Mouse (Mus musculus) hindbrain, embryonic 10.5 days (tissue): ENCODE data around the gene Fdxr. TPM values are rescaled to one million over a fixed set of nuclear protein-coding genes. Genes with fewer than 3 reads are reported as not detected.

Experiments used
- DNase-seq: peaks from one replicate; pipeline ENCODE4 v3.0.0-alpha.2; 2017; ENCODE audit warnings: low spot score
- H3K27ac ChIP-seq: fragments of 300-500 bp; sonication (generic); 2 replicates; pipeline ENCODE4 v1.5.1; 2016; ENCODE audit warnings: mild to moderate bottlenecking, moderate library complexity
- H3K27me3 ChIP-seq: fragments of 300-500 bp; sonication (generic); 2 replicates; pipeline ENCODE4 v1.6.1; 2016; ENCODE audit warnings: mild to moderate bottlenecking; ENCODE audit not compliant: poor library complexity, insufficient read depth, severe bottlenecking
- H3K36me3 ChIP-seq: fragments of 300-500 bp; sonication (generic); 2 replicates; pipeline ENCODE4 v1.6.1; 2016; ENCODE audit warnings: mild to moderate bottlenecking, moderate library complexity
- H3K4me1 ChIP-seq: fragments of 300-500 bp; sonication (generic); replicated peaks from 2 replicates; pipeline ENCODE4 v1.6.1; 2016; ENCODE audit warnings: mild to moderate bottlenecking
- H3K4me3 ChIP-seq: fragments of 300-500 bp; sonication (generic); 2 replicates; pipeline ENCODE4 v1.5.1; 2016; ENCODE audit warnings: mild to moderate bottlenecking, moderate library complexity
- H3K9me3 ChIP-seq: fragments of 300-500 bp; sonication (generic); 2 replicates; pipeline ENCODE4 v1.6.1; 2016; ENCODE audit warnings: mild to moderate bottlenecking, moderate library complexity
- WGBS: fragments of 180-500 bp; shearing (Covaris S2); methylation state at CpG from one replicate; pipeline ENCODE4 v1.1.7; 2016; 5-methylcytosine and 5-hydroxymethylcytosine counted together
- polyA plus RNA-seq: library from polyadenylated mRNA; unstranded; fragments of >200 nt; fragmentation: Nextera tagmentation; extraction: Ambion mirVana; gene quantifications from 2 replicates; pipeline ENCODE4 v1.2.1, GENCODE M21; 2016

Gene Fdxr
- polyA plus RNA-seq, 1 experiment from 2014 or later: 17.7 TPM

DNA sequence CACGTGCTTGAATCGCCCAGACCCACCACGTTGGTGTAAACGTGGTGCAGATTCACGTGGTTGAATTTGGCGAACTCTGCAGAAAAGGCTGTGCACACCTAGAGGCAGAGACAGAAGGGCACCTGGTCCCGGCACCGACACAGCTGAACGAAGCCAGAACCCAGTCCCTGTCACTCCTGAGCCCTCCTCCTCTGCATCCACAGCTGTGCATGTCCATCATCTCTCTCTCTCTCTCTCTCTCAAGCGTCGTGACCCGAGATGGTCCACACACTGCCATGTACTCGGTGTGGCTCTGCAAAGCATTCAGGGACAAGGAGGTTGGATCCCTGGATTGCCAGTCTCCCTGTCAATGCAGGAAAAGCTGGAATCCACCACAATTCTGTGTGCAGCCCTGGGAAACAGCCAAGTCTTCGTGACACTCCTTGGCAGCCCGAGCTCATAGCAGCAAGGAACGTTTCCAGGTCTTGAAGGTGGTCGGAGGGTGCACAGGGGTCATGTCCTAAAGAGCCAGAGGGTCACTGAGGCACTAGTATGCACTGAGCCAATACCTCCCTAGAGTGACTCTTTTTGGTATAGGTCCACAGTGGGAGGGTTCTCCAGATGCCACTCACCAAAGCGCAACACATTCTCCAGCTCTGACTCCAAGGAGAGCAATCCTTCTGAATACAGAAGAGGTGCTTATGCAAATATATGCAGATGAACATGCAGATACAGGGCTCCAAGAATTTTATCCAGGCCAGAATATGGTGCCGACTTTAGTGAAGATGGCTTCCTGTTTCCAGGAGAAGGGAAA is 9.5 kb upstream of the Fdxr start:
- DNase-seq: no peak
- no peak overlapping the region for H3K27ac ChIP-seq
- 83% methylated on average over 19 of the region's 19 CpGs for WGBS

DNA sequence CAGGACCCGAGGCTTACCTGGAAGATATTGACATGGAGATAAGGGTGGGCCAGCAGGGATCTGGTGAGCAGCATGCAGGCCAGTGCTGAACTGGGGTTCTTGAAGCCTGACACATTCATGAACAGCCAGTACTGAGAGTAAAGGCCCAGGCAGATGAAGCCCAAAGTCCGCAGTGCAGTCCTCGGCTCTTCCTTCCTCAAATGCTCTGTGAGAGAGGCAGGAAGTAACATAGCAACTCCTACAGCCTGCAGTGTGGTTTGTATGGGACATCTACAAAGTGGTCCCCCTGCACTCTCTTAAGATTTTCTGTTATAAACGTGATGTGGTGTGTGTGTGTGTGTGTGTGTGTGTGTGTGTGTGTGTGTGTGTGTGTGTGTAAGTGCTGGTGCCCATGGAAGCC is 8.4 kb upstream of the Fdxr start:
- no peak for DNase-seq

More for the DNA sequence above, 9.5 kb upstream of the Fdxr start:
- Histone ChIP-seq H3K4me3 (no peak overlapping the region), H3K27me3 (no peaks in the 10 kb centered on the region), H3K9me3 (no peaks in the 10 kb centered on the region), H3K36me3 (no peaks in the 10 kb centered on the region), H3K4me1 (peaks cover 7% of the 10 kb centered on the region; the same call in 1 of the 2 replicates)

DNA sequence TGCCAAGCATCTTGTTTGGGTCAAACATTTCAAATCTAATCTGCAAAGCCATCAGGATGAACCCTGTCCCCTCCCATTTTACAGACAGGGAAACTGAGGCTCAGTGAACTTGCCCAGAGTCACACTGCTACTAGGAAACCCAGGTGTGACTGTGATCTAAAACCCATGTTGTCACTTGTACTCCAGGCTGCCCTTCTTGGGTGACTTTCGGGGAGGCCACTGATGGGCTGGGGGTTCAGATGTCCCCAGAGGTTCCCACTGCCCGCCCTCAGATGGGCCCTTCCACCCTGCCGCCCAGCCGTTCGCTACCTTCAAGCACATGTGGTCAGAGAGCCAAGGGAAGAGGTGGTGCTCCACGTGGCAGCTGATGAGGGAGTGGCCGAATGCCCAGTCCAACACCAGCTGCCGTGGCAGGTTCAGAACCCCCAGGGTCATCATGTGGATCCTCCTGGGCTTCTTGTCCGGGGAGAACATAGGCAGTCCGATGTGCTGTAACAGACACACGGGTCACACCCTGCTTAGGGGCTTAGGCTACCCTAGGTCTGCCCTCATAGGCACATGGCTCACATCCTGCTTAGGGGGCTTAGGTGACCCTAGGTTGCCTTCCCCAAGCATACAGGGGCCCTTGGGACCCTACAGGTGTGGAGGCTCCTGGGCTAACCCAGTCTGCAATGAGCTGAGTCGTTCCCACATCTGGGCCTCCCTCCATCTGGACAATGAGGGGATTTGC is 7.2 kb upstream of the Fdxr start:
- 86% methylated on average over 12 of the region's 12 CpGs for WGBS
- DNase-seq: no peak
- Histone ChIP-seq H3K36me3 (no peaks in the 10 kb centered on the region), H3K4me1 (peaks cover 5% of the 10 kb centered on the region; the same call in 1 of the 2 replicates), H3K4me3 (no peak overlapping the region), H3K27ac (no peak overlapping the region), H3K27me3 (no peaks in the 10 kb centered on the region), H3K9me3 (no peaks in the 10 kb centered on the region)

More for the DNA sequence above, 8.4 kb upstream of the Fdxr start:
- Histone ChIP-seq H3K4me3 (no peak overlapping the region), H3K4me1 (peaks cover 5% of the 10 kb centered on the region; the same call in 1 of the 2 replicates), H3K27me3 (no peaks in the 10 kb centered on the region), H3K36me3 (no peaks in the 10 kb centered on the region), H3K9me3 (no peaks in the 10 kb centered on the region), H3K27ac (no peak overlapping the region)
- 74% methylated on average over 4 of the region's 4 CpGs for WGBS

DNA sequence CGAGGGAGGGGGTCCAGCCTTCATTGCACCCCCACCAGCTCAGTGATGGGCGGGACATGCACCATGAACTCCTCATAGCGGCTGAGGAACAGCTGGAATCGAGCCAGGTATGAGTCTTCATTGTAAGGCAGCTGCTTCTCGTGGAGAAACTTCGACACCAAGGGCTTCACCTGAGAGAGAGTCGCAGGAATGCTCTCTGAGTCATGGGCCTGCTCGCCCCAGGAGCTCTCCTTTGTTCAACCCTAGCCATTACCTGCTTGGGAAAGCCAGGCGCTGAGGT is 6.6 kb upstream of the Fdxr start:
- Histone ChIP-seq H3K4me3 (no peak overlapping the region), H3K27me3 (no peaks in the 10 kb centered on the region), H3K4me1 (peaks cover 5% of the 10 kb centered on the region; the same call in 1 of the 2 replicates), H3K27ac (no peak overlapping the region), H3K36me3 (no peaks in the 10 kb centered on the region), H3K9me3 (no peaks in the 10 kb centered on the region)
- DNase-seq: no peak
- 76% methylated on average over 9 of the region's 9 CpGs for WGBS

DNA sequence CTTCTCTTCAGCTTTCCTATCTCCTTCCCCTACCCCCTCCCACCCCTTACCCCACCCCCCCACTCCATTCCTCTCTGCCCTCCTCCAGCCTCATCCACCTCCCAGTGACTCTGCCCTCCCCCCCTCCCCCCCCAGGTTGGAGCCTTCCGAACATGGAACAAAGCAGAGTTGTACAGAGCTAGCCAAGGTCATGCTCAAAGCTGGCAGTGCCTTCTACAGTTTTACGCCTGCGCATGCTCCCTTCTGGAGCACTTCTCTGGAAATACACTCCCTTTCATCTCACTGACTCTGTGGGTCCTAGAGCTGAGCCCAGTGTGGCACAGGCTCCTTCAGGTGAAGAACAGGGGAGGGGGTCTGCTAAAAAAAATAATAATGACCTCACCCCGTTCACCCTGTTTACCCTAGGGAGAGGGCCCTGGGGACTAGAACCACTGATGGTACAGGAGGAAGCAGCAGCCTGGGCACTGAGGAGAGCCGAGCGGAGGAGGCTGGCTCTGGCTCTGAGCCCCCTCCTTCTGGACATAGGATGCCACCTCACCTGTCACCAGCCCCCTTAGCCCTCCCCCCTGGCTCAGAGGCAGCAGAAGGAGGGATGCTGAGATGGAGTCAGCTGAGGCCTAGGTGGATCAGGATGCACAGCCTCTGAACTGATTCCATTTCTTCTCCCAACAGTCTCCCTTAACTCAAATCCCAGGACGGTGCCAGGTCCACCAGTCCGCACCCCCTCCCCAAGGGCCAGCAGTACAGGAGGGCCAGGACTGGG is 6.1 kb upstream of the Fdxr start:
- H3K27ac ChIP-seq: no peak overlapping the region
- no peak overlapping the region for H3K4me3 ChIP-seq
- 84% methylated on average over 8 of the region's 8 CpGs for WGBS
- DNase-seq: no peak
- no peaks in the 10 kb centered on the region for H3K36me3 ChIP-seq
- no peaks in the 10 kb centered on the region for H3K27me3 ChIP-seq
- H3K9me3 ChIP-seq: no peaks in the 10 kb centered on the region
- H3K4me1 ChIP-seq: peaks cover 7% of the 10 kb centered on the region

DNA sequence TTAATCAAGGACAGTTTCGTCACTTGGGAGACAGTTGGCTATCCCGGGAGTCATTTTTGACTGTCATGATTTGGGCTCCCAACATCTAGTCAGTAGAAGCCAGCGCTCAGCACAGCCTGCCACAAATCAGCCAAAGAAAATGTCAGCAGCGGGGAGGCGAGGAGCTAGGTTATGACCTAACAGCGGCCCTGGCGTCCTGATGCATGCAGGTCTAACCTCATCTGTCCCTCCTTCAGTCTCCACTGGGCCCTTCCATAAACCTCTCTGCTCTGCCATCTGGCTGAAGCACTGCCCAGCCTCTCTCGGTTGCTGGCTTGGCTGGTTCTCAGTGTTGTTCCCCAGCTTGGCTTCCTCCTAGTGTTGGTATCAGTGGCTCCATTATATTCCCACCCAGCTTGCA is 5.4 kb upstream of the Fdxr start:
- WGBS: 73% methylated on average over 8 of the region's 8 CpGs
- H3K27me3 ChIP-seq: no peaks in the 10 kb centered on the region
- H3K4me1 ChIP-seq: peaks cover 11% of the 10 kb centered on the region
- DNase-seq: no peak
- no peaks in the 10 kb centered on the region for H3K36me3 ChIP-seq
- no peaks in the 10 kb centered on the region for H3K9me3 ChIP-seq
- H3K27ac ChIP-seq: no peak overlapping the region
- H3K4me3 ChIP-seq: no peak overlapping the region

DNA sequence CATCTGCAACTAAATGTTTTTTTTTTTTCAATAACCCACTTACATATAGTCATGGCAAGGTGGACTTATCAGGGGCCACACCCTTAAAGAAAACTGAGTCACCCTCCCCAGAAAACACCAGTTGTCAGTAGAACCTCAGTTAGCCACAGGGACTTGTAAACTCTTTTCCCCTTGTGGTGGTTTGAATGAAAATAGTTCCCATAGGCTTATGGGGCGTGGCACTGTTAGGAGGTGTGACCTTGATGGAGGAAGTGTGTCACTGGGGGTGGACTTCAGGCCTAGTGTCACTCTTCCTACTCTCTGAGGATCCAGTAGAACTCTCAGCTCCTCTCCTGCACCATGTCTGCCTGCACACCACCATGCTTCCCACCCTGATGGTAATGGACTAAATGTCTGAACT is 2.9 kb upstream of the Fdxr start:
- Histone ChIP-seq H3K4me3 (no peak overlapping the region), H3K36me3 (no peaks in the 10 kb centered on the region), H3K4me1 (peaks cover 31% of the 10 kb centered on the region), H3K9me3 (no peaks in the 10 kb centered on the region), H3K27me3 (no peaks in the 10 kb centered on the region), H3K27ac (no peak overlapping the region)
- no peak for DNase-seq
- 70% methylated on average over 1 of the region's 1 CpGs for WGBS

DNA sequence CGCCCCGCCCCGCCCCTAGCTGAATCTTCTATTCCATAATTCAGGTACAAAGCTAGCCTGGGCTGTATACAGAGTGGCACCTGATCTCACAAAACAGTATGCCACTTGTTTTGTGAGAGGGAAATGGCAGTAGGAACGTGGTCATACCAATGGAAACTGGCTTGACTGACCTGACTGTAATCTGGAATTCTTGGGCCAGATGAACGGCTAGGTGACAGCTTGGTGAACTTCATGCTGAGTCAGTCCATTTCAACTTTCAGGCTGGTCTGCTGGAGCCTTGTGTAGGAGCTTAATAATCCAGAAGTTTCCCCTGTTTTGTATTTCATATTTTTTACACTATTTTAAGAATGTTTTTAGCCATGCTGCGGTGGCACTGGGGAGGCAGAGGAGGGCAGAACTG is 1.3 kb upstream of the Fdxr start:
- DNase-seq: no peak
- Histone ChIP-seq H3K4me1 (peaks cover 41% of the 10 kb centered on the region), H3K36me3 (no peaks in the 10 kb centered on the region), H3K27me3 (no peaks in the 10 kb centered on the region), H3K9me3 (no peaks in the 10 kb centered on the region), H3K4me3 (peak overlapping the region; percentile 79), H3K27ac (no peak overlapping the region)
- WGBS: 79% methylated on average over 6 of the region's 6 CpGs

DNA sequence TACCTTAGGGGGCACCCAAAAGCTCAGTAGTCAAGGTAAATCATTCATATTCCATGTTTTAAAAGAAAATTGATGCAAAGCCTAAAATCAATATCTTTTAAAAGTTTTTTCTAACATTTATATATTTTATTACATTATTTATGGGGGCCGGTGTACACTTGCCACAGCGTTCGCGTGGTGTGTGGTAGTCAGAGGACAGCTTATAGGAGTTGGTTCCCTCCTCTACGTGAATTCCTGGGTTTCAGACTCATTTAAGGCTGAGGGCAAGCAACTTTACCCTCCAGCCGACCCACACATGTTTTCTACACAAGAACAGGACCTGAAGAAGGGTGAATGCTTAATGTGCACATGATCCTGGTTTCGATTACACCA is 740 bp upstream of the Fdxr start:
- no peak for DNase-seq
- no peaks in the 10 kb centered on the region for H3K36me3 ChIP-seq
- no peaks in the 10 kb centered on the region for H3K9me3 ChIP-seq
- peak overlapping the region; percentile 94 for H3K27ac ChIP-seq
- no peaks in the 10 kb centered on the region for H3K27me3 ChIP-seq
- peak overlapping the region; percentile 79 for H3K4me3 ChIP-seq
- peaks cover 43% of the 10 kb centered on the region for H3K4me1 ChIP-seq
- 24% methylated on average over 7 of the region's 7 CpGs for WGBS

DNA sequence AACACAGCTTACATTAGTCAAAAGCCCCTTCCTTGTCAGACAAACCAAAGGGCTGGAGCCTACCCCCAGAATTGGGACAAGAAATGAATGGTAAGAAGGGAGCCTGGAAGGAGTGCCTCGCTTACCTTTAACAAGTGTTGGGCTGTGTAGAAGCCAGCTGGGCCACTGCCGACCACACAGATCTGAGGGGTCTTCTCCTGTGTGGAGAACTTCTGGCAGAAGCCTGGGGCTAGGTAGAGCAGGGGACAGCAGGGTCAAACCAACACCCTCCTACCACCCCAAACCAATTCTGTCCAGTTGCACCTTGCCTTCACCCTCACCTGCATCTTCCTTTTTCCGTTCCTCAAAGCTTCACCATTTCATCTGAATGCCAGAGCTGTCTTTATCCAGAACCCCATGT is 896 bp downstream of the Fdxr start:
- DNase-seq: no peak
- Histone ChIP-seq H3K4me1 (peaks cover 50% of the 10 kb centered on the region), H3K27ac (peak overlapping the region; percentile 94; the same call in 1 of the 2 replicates), H3K4me3 (peak overlapping the region; percentile 79), H3K27me3 (no peaks in the 10 kb centered on the region), H3K36me3 (0 out of 2 replicates have a peak, but pooled peaks cover 9% of the 10 kb centered on the region), H3K9me3 (no peaks in the 10 kb centered on the region)
- WGBS: 61% methylated on average over 3 of the region's 3 CpGs

DNA sequence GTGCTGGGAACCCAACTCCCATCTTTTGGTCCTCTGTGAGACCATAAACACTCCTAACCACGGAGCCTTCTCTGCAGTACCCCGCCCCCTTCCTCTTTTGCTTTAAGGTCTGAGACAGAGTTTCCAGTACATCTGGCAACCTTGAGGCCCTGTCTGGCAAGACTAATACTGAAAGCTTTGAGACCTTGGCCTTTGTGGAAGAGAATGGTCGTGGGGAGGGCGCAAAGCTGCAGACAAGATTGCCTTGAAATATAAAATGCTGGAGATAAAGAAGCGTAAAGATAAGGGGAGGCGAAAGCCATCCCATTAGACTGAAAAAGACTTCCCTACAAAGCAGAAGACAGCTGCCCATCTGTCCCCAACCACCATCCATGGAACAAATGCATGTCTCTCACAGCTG is 1.3 kb downstream of the Fdxr start:
- Histone ChIP-seq H3K4me1 (peaks cover 50% of the 10 kb centered on the region), H3K27ac (no peak overlapping the region), H3K9me3 (no peaks in the 10 kb centered on the region), H3K4me3 (peak overlapping the region; percentile 79; the same call in 1 of the 2 replicates), H3K27me3 (no peaks in the 10 kb centered on the region), H3K36me3 (0 out of 2 replicates have a peak, but pooled peaks cover 9% of the 10 kb centered on the region)
- WGBS: 89% methylated on average over 6 of the region's 6 CpGs
- DNase-seq: no peak

DNA sequence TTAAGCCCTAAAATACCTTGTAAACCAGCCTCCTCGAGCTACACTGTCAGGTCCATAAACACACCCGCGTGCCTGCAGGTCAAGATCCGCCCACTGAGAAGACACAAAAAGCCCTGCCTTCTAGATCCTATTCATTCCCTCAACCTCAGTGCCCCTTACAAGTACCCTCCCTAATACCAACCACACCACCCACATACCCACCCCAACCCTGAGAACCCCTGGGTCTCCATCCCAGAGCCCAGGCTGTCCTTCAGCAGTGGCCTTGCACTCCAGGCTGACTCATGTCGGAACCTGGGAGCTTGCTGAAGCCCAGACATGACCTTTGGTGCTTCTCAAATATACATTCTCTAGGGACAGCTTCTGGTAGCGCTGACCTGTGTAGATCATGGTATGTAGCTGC is 2.1 kb downstream of the Fdxr start:
- Histone ChIP-seq H3K27ac (no peak overlapping the region), H3K27me3 (peaks cover 6% of the 10 kb centered on the region), H3K36me3 (0 out of 2 replicates have a peak, but pooled peaks cover 9% of the 10 kb centered on the region), H3K9me3 (no peaks in the 10 kb centered on the region), H3K4me1 (peaks cover 56% of the 10 kb centered on the region), H3K4me3 (no peak overlapping the region)
- no peak for DNase-seq
- WGBS: 89% methylated on average over 6 of the region's 6 CpGs

DNA sequence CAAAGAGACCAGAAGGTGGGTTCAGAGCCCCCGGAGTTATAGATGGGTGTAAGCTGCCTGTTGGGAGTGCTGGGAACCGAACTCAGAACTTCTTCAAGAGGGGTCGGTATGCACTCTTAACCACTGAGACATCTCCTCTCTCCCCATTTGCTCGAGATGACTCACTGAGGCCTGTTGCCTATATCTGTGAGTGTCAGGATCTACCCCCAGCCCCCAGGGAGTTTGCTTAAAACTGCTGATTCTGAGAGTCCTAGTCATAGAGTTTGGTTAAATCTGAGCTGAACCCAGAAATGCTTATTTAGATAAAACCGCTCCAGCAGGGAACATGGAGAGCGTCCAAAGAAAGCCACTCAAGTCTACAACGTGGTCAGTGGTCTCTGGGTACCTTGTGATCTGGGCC is 2.7 kb downstream of the Fdxr start:
- 84% methylated on average over 7 of the region's 7 CpGs for WGBS
- Histone ChIP-seq H3K27me3 (peaks cover 11% of the 10 kb centered on the region), H3K9me3 (no peaks in the 10 kb centered on the region), H3K36me3 (peaks cover 14% of the 10 kb centered on the region), H3K27ac (no peak overlapping the region), H3K4me3 (no peak overlapping the region), H3K4me1 (peaks cover 59% of the 10 kb centered on the region)
- DNase-seq: no peak
